Mouse (Mus musculus): ENCODE data around the gene Ankrd33. TPM values are rescaled to one million over a fixed set of nuclear protein-coding genes. Genes with fewer than 3 reads are reported as not detected.

The Ankrd33 gene
- polyA plus RNA-seq, 1 experiment from 2014 or later, result not detected

DNA sequence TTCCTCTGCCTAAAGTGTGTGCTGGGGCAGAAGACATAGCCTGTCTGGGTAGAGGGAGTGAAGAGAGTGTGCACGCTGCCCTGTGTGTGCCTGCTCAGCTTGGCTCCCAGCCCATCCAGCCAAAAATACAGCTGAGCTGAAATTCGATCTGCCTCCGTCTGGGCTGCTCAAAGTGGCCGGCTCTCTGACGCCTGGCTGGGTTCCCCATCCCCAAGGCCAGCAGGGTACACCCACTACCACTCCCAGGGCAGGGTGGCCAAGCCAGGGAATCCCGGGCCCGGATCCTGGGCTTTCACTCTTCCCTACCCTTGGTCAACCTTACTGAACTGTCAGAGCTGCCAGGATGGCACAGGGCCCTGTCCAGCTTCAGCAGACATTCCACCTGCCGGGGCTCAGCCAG lies 27.9 kb downstream of the Ankrd33 start:
- Histone ChIP-seq H3K4me3 (peak overlapping the region; percentile 5; the same call in 1 of the 2 replicates), H3K4me2 (replicated peaks) (peak overlapping the region; percentile 45), H3K4me1 (peaks cover 70% of the 10 kb centered on the region), H3K9ac (peak overlapping the region; percentile 36; the same call in 1 of the 2 replicates), H3K9me3 (no peaks in the 10 kb centered on the region), H3K27ac (peak overlapping the region; percentile 75; the same call in 1 of the 2 replicates), H3K36me3 (no peaks in the 10 kb centered on the region), H3K27me3 (no peaks in the 10 kb centered on the region)
- peak; percentile 38 for ATAC-seq (ENCODE audit: low FRiP score, low read depth)
- 9% methylated on average over 8 of the region's 8 CpGs for WGBS

GRCm38 (mm10) chr15:101144176-101144575 lies 28.6 kb downstream of the Ankrd33 start:
- H3K9ac ChIP-seq, result no peak overlapping the region
- no peak overlapping the region for H3K4me2 ChIP-seq (replicated peaks)
- H3K36me3 ChIP-seq, result no peaks in the 10 kb centered on the region
- peak overlapping the region; percentile 75 for H3K27ac ChIP-seq
- H3K27me3 ChIP-seq, result no peaks in the 10 kb centered on the region
- no peak for ATAC-seq (ENCODE audit: low FRiP score, low read depth)
- no peak overlapping the region for H3K4me3 ChIP-seq
- no peaks in the 10 kb centered on the region for H3K9me3 ChIP-seq
- H3K4me1 ChIP-seq, result peaks cover 68% of the 10 kb centered on the region
- WGBS, result 71% methylated on average over 5 of the region's 5 CpGs

DNA sequence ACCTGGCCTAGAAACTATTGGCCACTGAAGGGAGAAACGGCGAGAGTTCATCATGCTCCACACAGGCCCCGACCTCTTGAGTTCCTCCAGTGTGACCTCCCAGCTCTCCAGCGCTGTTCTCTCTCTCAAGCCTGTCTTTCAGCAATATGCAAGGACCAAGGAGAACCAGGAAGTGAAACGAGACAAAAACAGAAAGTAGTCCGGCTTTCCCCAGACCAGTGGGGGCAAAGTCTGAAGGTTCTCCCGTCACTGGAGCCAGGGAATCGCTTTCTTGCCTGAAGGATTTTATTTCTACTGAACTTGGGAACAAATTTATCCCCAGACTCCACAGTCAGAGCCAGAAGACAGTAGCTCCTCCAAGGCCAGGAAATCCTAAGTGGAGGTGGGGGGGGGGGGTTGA lies 29.2 kb downstream of the Ankrd33 start:
- ATAC-seq (ENCODE audit: low FRiP score, low read depth), result no peak
- Histone ChIP-seq H3K9me3 (no peaks in the 10 kb centered on the region), H3K4me3 (no peak overlapping the region), H3K27ac (peak overlapping the region; percentile 75; the same call in 1 of the 2 replicates), H3K4me2 (replicated peaks) (no peak overlapping the region; the same call in 1 of the 2 replicates), H3K9ac (no peak overlapping the region), H3K27me3 (no peaks in the 10 kb centered on the region), H3K4me1 (peaks cover 62% of the 10 kb centered on the region), H3K36me3 (no peaks in the 10 kb centered on the region)
- WGBS, result 88% methylated on average over 8 of the region's 8 CpGs

- Histone ChIP-seq H3K36me3 (no peaks in the 10 kb centered on the region), H3K4me2 (replicated peaks) (peak overlapping the region; percentile 51), H3K9me3 (no peaks in the 10 kb centered on the region), H3K4me1 (peaks cover 54% of the 10 kb centered on the region), H3K27ac (peak overlapping the region; percentile 39), H3K9ac (peak overlapping the region; percentile 52; the same call in 1 of the 2 replicates), H3K27me3 (no peaks in the 10 kb centered on the region), H3K4me3 (no peak overlapping the region)
- peak; percentile 91 for ATAC-seq (ENCODE audit: low FRiP score, low read depth)
- 8% methylated on average over 19 of the region's 19 CpGs for WGBS
These were observed 30.0 kb downstream of the Ankrd33 start for GRCm38 (mm10) chr15:101145424-101146099.

GRCm38 (mm10) chr15:101146100-101146965 lies 30.8 kb downstream of the Ankrd33 start:
- H3K27ac ChIP-seq, result peak overlapping the region; percentile 39
- 65% methylated on average over 15 of the region's 15 CpGs for WGBS
- H3K4me3 ChIP-seq, result no peak overlapping the region

GRCm38 (mm10) chr15:101147115-101147909 lies 31.8 kb downstream of the Ankrd33 start:
- Histone ChIP-seq H3K4me2 (replicated peaks) (no peak overlapping the region), H3K27ac (no peak overlapping the region), H3K9me3 (no peaks in the 10 kb centered on the region), H3K36me3 (no peaks in the 10 kb centered on the region), H3K9ac (no peak overlapping the region), H3K4me3 (no peak overlapping the region), H3K27me3 (no peaks in the 10 kb centered on the region), H3K4me1 (peaks cover 47% of the 10 kb centered on the region)
- 81% methylated on average over 16 of the region's 16 CpGs for WGBS
- no peak for ATAC-seq (ENCODE audit: low FRiP score, low read depth)

More at GRCm38 (mm10) chr15:101146100-101146965, 30.8 kb downstream of the Ankrd33 start:
- H3K9ac ChIP-seq, result 0 out of 2 replicates have a peak overlapping the region, but pooled peaks have one; percentile 52
- ATAC-seq (ENCODE audit: low FRiP score, low read depth), result no peak
- no peaks in the 10 kb centered on the region for H3K9me3 ChIP-seq
- H3K4me1 ChIP-seq, result peaks cover 49% of the 10 kb centered on the region
- H3K4me2 ChIP-seq (replicated peaks), result peak overlapping the region; percentile 51
- H3K27me3 ChIP-seq, result no peaks in the 10 kb centered on the region
- H3K36me3 ChIP-seq, result no peaks in the 10 kb centered on the region

DNA sequence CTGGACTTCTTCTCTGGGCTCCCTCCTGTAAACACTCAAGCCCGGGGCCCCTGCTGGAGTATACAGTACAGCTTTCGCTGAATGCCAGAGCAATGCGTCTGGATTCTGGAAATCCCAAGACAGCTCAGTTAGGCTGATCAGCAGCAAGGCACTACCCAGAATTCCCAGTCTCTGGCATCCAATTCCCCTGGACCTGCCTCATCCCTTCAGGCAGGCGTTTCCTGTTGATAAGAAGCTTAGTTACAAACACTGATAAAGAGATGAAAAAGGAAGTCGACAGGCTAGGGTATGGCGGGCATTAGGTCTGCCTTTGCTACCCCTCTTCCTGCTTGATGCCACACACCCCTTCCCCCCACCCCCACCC lies 32.3 kb downstream of the Ankrd33 start:
- no peaks in the 10 kb centered on the region for H3K27me3 ChIP-seq
- WGBS, result 41% methylated on average over 6 of the region's 6 CpGs
- H3K27ac ChIP-seq, result no peak overlapping the region
- no peak overlapping the region for H3K4me2 ChIP-seq (replicated peaks)
- peaks cover 41% of the 10 kb centered on the region for H3K4me1 ChIP-seq
- H3K9me3 ChIP-seq, result no peaks in the 10 kb centered on the region
- no peak for ATAC-seq (ENCODE audit: low FRiP score, low read depth)
- H3K9ac ChIP-seq, result no peak overlapping the region
- H3K4me3 ChIP-seq, result no peak overlapping the region
- H3K36me3 ChIP-seq, result no peaks in the 10 kb centered on the region

DNA sequence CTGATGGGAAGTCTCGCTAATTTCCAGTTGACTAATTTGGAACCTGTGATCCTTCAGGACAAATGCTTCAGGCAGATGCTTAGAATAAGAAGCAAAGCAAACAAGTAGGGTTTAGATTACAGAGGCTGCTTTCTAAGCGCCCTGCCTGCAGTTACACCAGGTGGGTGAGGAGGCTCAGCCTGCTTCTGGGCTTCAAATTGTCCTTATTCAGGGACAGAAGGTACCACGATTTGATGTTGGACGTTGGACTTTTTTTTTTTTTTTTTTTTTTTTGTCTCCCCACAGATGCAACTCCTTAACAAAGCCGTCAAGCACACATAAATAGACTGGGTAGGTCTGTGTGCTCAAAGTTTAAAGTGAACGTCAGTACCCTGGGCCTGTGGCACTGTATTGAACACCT lies 33.0 kb downstream of the Ankrd33 start:
- Histone ChIP-seq H3K27me3 (no peaks in the 10 kb centered on the region), H3K9ac (no peak overlapping the region), H3K9me3 (no peaks in the 10 kb centered on the region), H3K4me1 (peaks cover 34% of the 10 kb centered on the region), H3K4me3 (no peak overlapping the region), H3K36me3 (no peaks in the 10 kb centered on the region), H3K27ac (no peak overlapping the region), H3K4me2 (replicated peaks) (no peak overlapping the region)
- 67% methylated on average over 6 of the region's 6 CpGs for WGBS
- ATAC-seq (ENCODE audit: low FRiP score, low read depth), result no peak

DNA sequence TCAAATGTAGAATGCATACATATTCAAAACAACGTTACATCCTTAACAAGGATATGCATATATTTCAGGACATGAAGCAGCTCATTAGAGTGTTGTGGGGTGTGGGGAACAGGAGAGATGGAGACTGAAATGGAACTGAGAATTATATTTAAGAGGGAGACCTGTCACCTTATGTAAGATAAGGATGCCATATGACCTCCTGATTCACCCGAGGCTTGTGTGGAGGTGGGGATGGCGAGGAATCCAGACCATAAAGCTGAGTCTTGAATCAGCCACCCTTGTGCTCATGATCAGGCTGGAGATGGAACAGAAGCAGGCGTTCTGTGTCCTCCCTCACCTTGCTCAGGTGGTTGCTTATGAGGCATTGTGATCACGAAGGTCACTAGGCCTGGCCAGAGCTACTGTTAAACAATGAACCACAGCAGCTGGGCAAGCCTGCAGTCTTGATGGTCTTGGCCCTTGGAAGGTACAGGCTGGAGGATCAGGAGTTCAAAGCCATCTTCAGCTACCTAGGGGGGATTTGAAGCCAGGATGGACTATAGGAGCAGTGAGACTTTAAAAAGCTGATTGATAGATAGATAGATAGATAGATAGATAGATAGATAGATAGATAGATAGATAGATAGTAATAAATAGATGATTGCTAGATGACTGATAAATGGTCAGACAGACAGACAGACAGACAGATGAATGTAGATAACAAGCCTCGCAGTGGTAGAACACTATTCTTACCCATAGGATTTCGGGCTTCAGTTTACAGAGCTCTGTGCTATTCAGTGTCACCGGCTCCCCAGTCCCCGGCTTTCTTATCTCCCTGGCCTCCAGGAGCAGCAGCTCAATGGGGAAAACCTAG lies 36.1 kb downstream of the Ankrd33 start:
- H3K4me2 ChIP-seq (replicated peaks), result no peak overlapping the region
- H3K27me3 ChIP-seq, result no peaks in the 10 kb centered on the region
- H3K4me3 ChIP-seq, result no peak overlapping the region
- no peak overlapping the region for H3K27ac ChIP-seq
- ATAC-seq (ENCODE audit: low FRiP score, low read depth), result no peak
- 0 out of 2 replicates have a peak, but pooled peaks cover 2% of the 10 kb centered on the region for H3K9me3 ChIP-seq
- no peak overlapping the region for H3K9ac ChIP-seq
- H3K4me1 ChIP-seq, result peaks cover 7% of the 10 kb centered on the region; the same call in 1 of the 2 replicates
- WGBS, result 80% methylated on average over 9 of the region's 9 CpGs
- H3K36me3 ChIP-seq, result no peaks in the 10 kb centered on the region

DNA sequence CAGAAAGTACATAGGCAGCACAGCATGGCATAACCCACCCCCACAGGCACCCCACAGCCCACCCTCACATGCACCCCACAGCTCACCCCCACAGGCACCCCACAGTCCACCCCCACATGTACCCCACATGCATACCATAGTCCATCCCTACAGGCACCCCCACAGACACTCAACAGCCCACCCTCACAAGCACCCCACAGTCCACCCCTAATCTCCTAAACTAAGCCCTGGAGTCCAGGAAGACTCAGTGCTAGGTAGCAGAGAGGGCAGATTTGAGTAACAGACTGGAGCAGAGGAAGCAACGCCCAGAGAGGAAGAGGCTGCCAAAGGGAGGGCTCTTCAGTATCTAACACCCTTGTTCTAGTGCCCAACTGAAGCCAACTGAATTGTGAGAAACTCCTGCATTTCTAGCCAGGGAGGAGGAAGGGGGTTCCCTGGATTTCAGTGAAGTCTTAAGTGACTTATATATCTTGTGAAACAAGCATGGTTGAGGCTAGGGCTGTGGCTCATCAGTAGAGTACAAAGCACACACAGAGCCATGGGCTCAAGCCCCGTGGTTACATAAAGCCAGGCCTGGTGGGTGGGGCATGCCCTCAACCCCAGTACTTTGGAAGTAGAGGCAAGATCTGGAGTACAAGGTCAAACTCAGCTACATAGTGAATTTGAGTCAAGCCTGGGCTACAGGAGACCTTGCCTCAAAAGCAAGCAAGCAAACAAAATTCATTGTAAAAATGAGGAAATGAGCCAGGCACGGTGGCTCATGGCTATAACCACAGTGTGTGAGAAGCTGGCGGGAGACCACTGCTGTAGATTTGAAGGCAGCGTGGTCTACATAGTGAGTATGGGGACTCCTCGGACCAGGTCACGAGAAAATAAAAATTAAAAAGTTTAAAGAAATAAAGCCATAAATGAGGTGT lies 39.4 kb downstream of the Ankrd33 start:
- WGBS, result 74% methylated on average over 7 of the region's 7 CpGs
- no peaks in the 10 kb centered on the region for H3K27me3 ChIP-seq
- no peak overlapping the region for H3K27ac ChIP-seq
- no peak overlapping the region for H3K4me3 ChIP-seq
- H3K36me3 ChIP-seq, result no peaks in the 10 kb centered on the region
- H3K4me1 ChIP-seq, result peaks cover 4% of the 10 kb centered on the region; the same call in 1 of the 2 replicates
- H3K9ac ChIP-seq, result no peak overlapping the region
- H3K9me3 ChIP-seq, result 0 out of 2 replicates have a peak, but pooled peaks cover 7% of the 10 kb centered on the region
- ATAC-seq (ENCODE audit: low FRiP score, low read depth), result no peak
- H3K4me2 ChIP-seq (replicated peaks), result no peak overlapping the region
